Mouse (Mus musculus) liver, embryonic 14.5 days (tissue): Measurements from ENCODE around the gene Gm10031.

Experiments
- CTCF ChIP-seq: IDR thresholded peaks from 2 replicates; pipeline ENCODE4 v1.5.1; 2016; ENCODE audit warnings: antibody characterized with exemption, low read depth, control low read depth
- EP300 ChIP-seq: IDR thresholded peaks from 2 replicates; pipeline ENCODE4 v1.6.1; 2016; ENCODE audit warnings: antibody characterized with exemption, low read depth

- TF ChIP-seq CTCF: no peak
- TF ChIP-seq EP300: no peak
These were observed 10.1 kb downstream of the Gm10031 start for GRCm38 (mm10) chr1:156533911-156534310.
